Mouse (Mus musculus) neural tube, embryonic 10.5 days (tissue): Measurements from ENCODE around the gene Pradc1.
"Not testable (repeated sequence)": the region's sequence is repeated elsewhere in the genome, so short reads cannot be mapped to it uniquely, and the experiment has no call there.

Source experiments
- DNase-seq: peaks from one replicate; pipeline ENCODE4 v3.0.0-alpha.2; 2017; ENCODE audit warnings: low spot score; ENCODE audit errors: extremely low spot score

Gene Pradc1

GRCm38 (mm10) chr6:85450697-85451663 lies 790 bp downstream of the Pradc1 start, which contains the start of gene Cct7:
Cct7 (plus strand) TSS chr6:85451514.
- peak; percentile 98 for DNase-seq

GRCm38 (mm10) chr6:85450140-85450539 lies 1.6 kb downstream of the Pradc1 start:
- not testable (repeated sequence) for DNase-seq

- no peak for DNase-seq
These were observed 4.4 kb downstream of the Pradc1 start for GRCm38 (mm10) chr6:85447351-85447750.

- DNase-seq: no peak
These were observed 6.5 kb downstream of the Pradc1 start for GRCm38 (mm10) chr6:85445286-85445685.

GRCm38 (mm10) chr6:85444266-85444965 lies 7.4 kb downstream of the Pradc1 start:
- DNase-seq: no peak

GRCm38 (mm10) chr6:85443488-85444233 lies 8.1 kb downstream of the Pradc1 start:
- DNase-seq: no peak

- no peak for DNase-seq
These were observed 10.6 kb downstream of the Pradc1 start for GRCm38 (mm10) chr6:85441142-85441541.

- DNase-seq: no peak
These were observed 15.1 kb downstream of the Pradc1 start for GRCm38 (mm10) chr6:85436631-85437030.

- no peak for DNase-seq
These were observed 15.6 kb downstream of the Pradc1 start for GRCm38 (mm10) chr6:85436204-85436603.

- no peak for DNase-seq
These were observed 17.9 kb downstream of the Pradc1 start for GRCm38 (mm10) chr6:85433865-85434264.

- DNase-seq: peak; percentile 91
These were observed 19.8 kb downstream of the Pradc1 start, which contains the start of gene Smyd5 for GRCm38 (mm10) chr6:85431842-85432431. Smyd5 (plus strand) TSS chr6:85431989.

GRCm38 (mm10) chr6:85431274-85431841 lies 20.4 kb downstream of the Pradc1 start:
- DNase-seq: no peak

- DNase-seq: no peak
These were observed 27.9 kb downstream of the Pradc1 start, which contains the start of gene Noto for GRCm38 (mm10) chr6:85423836-85424379. Noto (plus strand) TSS chr6:85423886.

- no peak for DNase-seq
These were observed 32.6 kb downstream of the Pradc1 start for GRCm38 (mm10) chr6:85419150-85419549.

GRCm38 (mm10) chr6:85415829-85416228 lies 35.9 kb downstream of the Pradc1 start:
- no peak for DNase-seq

- peak; percentile 75 for DNase-seq
These were observed 40.9 kb downstream of the Pradc1 start for GRCm38 (mm10) chr6:85410771-85411273.

GRCm38 (mm10) chr6:85409003-85409402 lies 42.8 kb downstream of the Pradc1 start:
- peak; percentile 45 for DNase-seq

GRCm38 (mm10) chr6:85403039-85403438 lies 48.7 kb downstream of the Pradc1 start:
- no peak for DNase-seq

GRCm38 (mm10) chr6:85402613-85403012 lies 49.2 kb downstream of the Pradc1 start:
- no peak for DNase-seq

GRCm38 (mm10) chr6:85399715-85400114 lies 52.1 kb downstream of the Pradc1 start:
- DNase-seq: no peak
